Mouse (Mus musculus) CD4-positive helper T cell, adult 2 months (primary cell): ENCODE measurements around the gene Pcbp2.

Experiments
- DNase-seq: peaks from one replicate; pipeline ENCODE4 v3.0.0-alpha.2; 2012; ENCODE audit warnings: low read depth, missing footprints, low spot score

The Pcbp2 gene

DNA sequence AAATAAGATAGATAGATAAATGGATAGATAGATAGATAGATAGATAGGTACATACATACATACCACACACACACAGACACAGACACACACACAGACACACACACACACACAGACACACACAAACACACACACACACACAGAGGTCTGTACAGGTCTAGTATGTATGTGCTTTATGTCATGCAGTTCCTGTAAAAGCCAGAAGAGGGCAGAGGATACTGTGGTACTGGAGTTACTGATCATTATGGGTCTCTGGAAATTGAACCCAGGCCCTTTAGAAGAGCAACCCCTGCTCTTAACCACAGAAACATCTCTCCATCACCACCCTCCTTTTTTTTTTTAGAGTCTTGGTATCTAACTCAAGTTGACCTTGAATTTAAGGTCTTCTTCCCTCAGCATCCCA lies 6.7 kb upstream of the Pcbp2 start:
- peak; percentile 59 for DNase-seq

DNA sequence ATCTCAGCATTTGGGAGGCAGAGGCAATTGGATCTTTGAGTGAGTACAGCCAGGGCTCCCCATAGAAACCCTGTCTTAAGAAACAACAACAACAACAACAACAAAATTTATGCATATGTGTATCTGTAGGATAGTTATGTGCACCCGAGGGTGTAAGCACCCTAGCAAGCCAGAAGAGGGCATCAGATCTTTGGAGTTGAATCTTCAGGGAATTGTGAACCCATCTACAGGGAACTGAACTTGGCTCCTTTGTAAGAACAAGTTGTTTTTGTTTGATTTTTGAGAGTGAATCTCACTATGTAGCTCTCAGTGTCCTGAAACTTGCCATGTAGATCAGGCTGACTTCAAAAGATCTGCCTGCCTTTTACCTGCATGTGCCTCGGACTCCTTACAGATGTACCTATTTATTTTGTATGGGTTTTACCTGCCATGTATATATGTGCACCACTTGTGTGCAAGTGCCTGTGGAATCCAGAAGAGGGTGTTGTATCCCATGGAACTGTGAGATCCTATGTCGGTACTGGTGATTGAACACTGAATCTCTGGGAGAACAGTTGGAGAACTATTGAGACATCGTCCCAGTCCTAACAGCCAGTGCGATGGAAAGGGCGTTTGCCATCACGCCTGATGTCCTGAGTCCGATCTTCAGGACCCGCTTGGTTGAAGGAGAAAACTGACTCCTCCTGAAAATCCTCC lies 1.5 kb upstream of the Pcbp2 start:
- no peak for DNase-seq

DNA sequence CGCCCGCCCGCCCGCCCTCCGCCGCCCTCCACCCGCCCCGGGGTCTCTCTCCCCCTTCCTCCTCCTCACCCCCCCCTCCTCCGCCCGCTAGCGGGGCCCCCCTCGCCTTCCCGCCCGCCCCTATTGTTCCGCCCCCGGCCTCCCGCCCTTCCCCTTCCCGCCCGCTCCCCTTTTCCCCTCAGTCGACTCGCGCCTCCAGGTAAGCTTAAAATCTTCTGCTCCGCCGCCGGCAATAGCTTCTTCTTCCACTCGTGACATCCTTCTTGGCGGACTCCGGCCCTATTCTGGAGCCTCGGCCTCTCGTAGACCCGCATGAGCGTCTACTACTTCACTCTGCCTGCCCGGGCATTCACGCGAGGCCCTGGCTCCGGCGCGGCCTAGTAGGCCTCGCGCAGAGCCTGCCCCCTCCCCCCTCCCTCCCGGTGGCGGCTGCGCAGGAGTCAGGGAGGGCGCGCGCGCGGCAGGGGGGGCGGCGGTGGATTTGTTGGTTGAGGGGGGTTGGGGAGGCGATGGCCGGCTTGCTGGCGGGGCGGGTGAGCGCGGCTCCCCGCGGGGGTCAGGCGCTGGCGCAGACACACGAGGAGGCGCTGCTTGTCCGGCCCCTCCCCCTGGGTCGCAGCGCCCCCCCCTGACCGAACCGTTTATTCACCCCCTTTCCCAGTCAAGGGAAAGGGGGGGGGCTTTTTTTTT lies 411 bp downstream of the Pcbp2 start:
- peak; percentile 90 for DNase-seq

DNA sequence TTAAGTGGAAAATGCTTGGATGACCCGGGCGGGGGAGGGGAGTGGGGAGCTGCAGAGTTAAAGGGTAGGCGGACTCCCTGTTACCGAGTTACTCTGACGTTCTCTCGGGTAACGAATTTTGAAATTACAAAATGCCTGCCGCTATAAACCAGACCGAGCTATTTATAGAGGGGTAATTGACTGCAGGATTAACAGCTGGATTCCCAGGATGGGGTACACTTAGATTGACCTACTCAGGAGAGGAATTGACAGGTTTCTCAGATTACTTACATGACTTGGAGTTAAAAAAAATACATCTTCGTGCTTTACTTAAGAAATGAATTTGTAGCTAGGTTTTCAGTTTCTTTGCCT lies 931 bp downstream of the Pcbp2 start:
- DNase-seq = no peak

DNA sequence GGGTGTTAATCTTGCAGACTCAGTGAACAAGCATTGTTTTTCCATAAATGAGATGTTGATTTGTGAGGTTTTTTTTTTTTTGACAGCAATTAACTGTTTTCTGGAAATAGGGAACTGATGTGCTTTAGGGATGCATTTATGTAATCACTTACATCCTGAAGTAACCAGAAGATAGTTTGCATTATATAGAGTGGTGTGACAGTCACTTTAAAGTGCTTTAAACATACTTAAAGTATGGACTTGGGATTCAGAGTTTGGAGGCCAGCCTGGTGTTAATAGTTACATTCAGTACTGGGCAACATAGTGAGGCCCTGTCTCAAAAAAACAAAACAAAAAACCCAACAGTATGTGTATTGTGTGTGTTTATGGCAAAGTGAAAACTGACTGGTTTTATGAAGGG lies 1.4 kb downstream of the Pcbp2 start:
- no peak for DNase-seq

DNA sequence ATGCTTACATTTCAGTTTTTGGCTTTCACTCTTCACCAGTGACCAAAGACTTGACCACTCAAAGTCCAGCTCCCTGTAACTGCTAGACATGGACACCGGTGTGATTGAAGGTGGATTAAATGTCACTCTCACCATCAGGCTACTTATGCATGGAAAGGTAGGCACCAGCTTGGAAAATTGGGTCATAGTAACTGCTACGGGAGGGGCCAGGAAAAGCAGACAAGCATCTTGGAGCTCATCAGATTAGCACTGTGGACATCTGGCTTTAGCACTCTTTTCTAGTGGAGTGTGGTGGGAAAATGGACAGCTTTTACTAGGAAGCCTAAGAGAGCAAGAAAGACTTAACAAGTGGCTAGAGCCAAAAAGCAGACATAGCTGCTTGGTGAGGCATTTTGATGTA lies 2.9 kb downstream of the Pcbp2 start:
- no peak for DNase-seq

DNA sequence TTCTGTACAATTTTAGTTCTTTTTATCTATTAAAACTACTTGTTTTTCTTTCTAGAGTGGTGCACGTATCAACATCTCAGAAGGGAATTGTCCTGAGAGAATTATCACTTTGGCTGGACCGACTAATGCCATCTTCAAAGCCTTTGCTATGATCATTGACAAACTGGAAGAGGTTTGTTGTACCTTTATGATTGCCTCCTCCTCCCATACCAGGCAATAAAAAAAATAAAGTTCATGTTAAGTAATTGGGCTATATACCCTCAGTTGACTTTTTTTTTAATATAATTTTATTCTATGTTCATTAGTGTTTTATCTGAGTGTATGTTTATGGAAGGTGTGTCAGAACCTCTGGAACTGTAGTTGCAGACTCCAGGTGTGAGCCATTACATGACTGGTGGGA lies 4.2 kb downstream of the Pcbp2 start:
- no peak for DNase-seq

DNA sequence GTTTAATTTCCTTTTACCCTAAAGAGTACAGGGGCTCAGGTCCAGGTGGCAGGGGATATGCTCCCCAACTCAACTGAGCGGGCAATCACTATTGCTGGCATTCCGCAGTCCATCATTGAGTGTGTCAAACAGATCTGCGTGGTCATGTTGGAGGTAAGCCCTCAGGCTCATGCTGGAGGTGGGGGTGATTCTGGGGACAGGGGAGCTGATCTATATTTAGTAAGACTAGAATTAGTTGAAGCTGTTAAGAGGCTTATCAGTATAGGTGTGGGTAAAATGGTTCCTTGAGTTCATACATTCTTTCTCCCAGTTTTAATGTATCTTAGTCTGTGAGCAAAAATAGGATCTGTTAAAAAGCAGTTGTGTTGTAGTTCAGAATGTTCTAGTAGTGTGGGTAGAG lies 12.8 kb downstream of the Pcbp2 start:
- DNase-seq = no peak

DNA sequence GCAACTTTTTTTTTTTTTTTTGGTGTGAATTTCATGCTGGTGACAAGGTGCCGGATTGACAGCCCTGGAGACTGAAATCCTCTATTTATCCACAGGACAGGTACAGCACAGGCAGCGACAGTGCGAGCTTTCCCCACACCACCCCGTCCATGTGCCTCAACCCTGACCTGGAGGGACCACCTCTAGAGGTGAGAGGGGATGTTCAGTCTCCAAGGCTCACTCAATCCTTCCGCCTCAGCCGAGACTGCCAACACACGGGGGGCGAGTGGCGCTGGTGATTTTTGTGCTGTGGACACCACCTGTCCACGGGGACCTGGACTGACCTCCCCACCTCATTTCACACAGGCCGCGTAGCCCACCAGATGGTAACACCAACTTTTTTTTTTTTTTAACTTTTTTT lies 15.5 kb downstream of the Pcbp2 start:
- DNase-seq = no peak

DNA sequence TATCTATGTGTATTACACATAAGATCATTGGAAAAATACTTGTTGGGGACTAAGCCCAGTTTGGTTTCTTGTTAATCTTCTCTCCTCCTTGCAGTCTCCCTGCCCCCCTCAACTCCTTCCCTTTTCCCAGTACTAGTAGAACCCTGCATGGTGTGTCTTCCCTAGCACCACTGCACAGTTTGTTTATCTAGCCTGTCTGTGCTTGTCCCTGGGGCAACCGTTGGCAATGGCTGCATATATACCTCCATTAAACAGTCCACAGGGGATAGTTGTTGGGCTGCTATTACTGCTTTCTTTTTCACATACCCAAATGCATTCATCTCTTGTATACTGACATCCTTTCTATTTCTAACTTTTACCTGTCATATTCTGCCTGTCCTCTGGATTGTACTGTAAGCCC lies 17.3 kb downstream of the Pcbp2 start:
- DNase-seq = no peak

DNA sequence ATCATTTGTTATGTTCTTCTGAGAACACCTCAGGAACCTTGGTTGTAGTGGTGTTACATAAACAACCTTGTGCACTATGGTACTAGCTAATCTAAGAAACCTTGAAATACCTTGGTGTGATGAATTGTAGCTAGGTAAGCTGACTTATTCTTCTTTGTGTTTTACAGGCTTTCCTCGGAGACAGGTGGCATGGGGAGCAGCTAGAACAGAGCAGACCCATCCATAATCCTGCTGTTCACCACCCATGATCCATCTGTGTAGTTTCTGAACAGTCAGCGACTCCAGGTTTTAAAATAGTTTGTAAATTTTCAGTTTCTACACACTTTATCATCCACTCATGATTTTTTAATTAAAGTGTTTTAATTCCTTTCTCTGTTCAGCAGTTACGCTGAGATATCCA lies 28.0 kb downstream of the Pcbp2 start:
- DNase-seq = no peak

DNA sequence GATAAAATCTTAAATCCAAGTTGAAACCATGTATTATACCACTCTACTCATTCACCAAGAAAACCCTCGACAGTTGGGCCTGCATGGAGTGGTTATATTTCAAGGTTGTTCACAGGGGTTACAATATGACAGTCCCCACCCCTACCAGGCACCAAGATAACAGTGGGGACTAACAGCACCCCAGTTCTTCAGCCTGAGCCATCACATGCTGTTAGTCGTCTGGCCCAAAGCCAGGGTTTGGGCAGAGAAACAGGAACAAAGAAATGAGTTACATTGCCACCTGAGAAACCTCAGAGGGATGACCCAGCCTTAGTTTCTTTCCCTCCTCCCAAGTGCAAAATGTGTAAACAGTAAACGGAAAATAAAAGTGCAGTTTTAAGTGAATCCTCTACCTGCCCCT lies 29.0 kb downstream of the Pcbp2 start:
- DNase-seq = no peak

DNA sequence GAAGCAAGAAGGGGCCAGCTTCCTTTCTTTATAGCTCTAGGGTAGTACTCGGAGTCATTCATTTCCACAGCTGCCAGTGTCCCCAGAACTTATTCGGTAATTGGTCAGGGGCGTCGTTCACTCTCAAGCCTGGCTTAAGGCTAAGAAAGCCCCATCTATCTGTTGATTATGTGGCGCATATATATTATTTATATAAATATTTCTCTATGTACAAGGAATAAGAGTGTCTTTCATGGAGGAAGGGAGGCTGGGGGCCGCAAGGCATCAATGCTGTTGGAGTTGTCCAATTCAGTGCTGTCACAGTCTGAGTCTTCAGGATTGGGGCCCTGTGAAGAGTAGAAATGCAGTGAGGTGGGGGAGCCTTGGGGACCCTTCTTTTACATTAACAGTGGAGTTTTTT lies 29.5 kb downstream of the Pcbp2 start:
- no peak for DNase-seq

DNA sequence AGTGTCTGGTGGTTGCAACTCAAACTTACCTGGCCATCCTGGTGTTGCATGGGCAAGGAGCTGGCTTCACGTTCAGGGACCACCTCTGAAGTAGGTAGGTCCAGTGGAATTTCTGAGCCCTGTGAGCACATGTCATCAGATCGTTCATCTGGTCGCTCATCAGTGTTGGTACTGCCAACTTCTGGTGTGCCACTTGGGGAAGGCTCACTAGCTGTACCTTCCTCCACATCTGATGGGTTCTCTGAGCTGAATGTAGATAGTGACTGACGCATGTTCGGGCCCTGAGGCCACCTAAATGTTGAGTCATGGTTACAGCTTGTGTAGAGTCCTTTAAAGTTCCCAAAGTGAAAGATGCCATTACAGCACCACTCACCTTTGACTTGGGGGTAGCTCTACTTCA lies 30.1 kb downstream of the Pcbp2 start:
- no peak for DNase-seq

DNA sequence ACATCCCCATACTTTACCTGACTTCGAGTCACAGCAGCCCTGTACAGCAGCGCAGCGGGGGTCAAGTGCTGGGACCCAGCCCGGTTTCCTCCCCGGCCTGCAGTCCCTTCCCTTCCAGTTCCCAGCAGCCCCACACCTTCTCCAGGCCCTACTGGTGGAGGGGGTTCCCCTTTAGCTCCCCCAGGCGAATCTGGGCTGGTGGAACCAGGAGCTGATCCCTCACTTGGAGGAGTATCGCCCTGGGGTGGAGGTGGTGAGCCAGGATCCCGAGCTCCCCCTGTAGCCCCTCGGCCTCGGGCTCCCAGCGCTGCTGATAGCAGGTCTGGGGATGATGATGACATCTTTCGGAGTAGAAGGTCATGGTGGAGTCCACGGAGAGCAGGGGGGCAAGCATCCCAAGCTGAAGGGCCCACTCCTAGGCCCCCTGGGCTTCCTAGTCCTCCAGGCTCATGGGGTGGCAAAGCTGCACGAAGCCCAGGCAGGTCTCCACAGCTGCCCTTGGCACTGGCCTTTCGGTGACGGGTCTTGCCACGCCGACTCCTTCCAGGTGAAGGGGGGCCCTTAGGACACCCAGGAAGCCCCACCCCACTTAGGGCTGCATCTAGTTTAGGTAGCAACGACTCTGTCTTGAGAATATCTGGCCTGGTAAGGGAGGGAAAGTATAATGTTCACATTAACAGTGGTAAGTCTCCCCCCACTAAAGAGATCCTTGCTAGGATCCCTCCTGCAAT lies 30.9 kb downstream of the Pcbp2 start:
- DNase-seq = no peak

DNA sequence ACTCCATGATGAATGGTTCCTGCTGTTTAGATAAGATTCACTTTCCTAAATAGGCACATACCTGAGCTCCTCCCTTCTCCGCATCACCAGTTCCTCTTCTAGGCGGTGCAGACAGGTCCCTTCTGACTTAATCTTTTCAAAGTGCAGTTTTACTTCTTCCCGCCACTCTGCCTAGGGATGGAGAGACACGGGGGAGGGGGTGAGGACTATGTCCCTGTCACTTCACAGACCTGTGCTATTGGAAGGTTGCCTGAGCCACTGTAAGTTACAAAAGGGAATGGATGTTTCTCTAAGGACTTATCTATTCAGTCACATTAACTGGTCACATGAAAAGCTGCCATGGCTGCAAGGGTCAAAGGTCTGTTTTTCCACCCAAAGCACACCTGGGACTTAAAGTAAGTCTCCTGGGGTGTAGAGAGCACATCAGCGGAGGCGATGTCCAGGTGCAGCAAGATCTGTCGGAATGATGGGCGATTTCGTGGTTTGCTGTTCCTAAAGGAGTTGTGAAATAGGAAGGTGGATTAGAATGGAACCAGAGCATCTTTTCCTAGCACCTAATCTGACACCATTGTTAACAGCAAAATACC lies 32.0 kb downstream of the Pcbp2 start:
- no peak for DNase-seq

DNA sequence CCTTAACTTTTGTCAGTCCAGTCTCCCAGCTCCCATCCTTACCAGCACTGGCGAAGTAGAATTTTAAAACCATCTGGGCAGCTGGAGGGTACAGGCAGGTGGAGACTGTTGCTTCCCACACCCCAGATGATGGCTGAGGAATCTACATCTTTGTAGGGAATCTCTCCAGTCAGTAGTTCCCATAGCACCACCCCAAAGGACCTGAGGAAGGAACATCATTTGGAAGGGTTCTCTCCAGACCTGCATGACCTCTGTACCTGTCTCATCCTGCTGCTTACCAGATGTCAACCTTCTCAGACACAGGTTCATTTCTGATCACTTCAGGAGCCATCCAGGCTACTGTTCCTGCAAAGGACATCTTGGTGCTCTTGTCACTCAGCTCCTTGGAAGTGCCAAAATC lies 33.1 kb downstream of the Pcbp2 start, which contains the start of gene Gm10337:
Gm10337 (plus strand) TSS at position 276 of the 400 bp plus-strand sequence.
- no peak for DNase-seq

DNA sequence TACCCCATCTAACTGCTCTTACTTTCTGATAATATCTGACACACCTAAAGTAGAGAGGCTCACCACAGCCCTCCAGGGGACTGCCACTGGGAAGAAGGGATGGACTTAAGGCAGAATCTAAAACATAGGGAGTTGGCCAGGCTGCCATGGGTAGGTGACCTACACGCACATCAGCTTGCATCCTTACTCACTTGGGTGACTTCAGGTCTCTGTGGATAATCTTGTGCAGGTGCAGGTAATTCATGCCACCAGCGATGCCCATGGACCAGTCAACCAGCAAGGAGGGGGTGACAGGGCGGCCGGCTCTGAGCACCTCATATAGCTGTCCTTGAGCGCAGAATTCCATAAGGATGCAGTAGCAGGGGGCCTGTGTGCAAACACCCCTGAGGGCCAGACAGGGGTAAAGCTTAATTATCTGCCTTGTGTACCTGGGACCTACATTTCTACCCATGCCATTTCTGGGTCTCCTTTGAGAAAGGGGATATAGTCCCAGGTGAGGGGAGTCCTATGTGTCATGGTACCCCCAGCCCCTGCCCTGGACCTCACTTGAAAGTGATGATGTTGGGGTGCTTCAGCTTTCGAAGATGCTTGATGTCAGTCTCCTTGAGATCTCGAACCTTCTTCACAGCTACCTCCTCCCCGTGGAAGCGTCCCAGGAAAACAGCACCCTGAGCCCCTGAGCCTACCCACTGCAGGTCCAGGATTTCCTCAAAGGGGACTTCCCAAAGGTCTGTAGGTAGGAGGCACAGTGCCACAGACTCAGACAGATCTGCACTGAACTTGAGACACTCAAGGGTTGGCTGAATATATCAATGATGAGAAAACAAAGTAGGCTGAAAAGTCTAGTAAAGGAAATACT lies 33.8 kb downstream of the Pcbp2 start:
- DNase-seq = no peak

DNA sequence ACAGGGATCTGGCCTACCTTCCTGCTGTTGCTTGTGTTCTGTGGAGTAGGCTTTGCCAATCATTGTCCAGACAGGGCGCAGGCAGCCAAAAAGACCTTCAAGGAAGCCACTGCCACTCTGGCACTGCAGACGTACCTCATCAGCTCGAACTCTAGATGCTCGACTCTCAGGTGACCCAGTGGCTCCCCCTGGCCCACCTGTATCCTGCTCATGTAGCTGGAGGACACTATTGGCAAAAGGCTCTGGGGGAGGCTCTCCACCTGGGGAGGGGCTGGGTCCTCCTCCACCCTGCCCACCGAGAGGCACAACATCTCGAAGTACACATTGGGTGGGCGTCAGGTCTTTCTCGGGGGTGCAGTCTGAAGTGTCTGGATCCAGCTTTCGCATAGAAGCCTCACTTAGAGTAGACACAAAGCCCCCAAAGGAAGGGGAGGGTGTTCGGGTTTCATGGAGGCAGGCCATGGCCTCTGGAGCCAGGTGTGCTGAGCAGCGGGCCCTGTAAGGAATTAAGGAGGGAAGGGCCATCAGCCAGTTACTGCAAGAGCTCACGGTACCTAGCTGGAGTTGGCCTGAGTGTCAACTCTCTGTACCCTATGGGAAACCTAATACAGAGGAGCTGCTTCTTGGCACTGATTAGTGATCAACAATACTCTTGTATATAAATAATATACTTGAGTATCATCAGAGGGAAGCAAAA lies 34.9 kb downstream of the Pcbp2 start:
- DNase-seq = no peak

DNA sequence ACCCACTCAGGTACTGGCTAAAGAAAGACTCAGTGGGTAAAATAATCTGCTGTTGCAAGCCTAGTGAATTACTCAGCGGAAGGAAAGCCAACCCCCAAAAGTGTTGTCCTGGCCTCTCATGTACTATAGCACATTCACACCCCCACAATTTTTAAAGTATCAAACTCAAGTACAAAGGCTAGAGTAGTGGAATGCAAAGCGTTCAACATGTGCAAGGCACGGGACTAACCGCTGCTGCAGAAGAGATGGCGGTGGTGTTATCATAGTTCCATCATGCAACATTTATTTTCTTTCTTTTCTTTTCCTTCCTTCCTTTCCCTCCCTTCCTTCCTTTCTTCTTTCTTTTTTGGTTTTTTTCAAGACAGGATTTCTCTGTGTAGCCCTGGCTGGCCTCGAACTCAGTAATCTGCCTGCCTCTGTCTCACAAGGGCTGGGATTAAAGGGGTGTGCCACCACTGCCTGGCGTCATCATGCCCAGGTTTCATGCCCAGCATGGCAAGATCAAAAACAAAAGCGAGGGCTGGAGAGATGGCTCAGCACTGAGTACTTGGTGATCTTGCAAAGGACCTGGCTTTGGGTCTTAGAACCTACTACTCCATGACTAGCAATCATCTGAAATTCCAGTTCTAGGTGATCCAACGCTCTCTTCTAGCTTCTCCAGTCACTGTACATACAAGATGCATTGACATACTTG lies 35.6 kb downstream of the Pcbp2 start:
- DNase-seq = no peak
